ENCODE assay signal across 8 mouse cellular contexts in the genomic region with DNA sequence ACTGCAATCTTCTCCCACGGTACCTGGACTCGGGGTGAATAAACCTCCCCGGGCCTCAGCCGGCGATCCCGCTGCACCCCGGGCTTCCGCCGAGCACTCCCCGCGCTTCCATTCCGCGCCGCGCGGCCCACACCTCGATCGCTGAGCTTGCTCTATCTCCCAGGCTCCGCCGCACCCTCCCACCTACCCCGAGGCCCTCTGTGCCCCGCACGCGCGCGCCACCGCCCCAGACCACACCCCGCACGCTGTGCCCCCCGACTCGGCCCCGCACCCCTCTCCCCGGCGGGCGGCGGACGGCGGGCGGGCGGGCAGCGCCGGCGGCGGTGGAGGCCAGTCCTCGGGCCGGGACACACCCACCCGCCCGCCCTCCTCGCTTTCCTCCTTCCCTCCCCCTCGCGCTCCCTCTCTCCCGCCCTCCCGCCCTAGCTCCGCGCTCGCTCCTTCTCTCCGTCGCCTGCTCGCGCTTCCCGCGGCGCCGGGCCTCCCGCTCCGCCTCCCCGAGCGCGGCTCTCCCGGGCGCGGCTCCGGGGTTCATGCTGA. TPM values are rescaled to one million over a fixed set of nuclear protein-coding genes. Genes with fewer than 3 reads are reported as not detected.
A peak's percentile ranks its signal among the peaks of the same experiment; 100 is the strongest.
DNase-seq lines count a peak whose midpoint lies in the region; ATAC-seq and TF ChIP-seq lines count a peak whose summit lies in the region.

A gene (plus strand): TSS at position 343 of the 540 bp plus-strand sequence.

- WGBS in cerebellum, adult 2 months: under 1% methylated on average over 46 of the region's 73 CpGs
- 0% methylated on average over 39 of the region's 73 CpGs for WGBS in hindbrain, embryonic 14.5 days

- peak; percentile 33 for DNase-seq in R1 (ENCODE audit: low read depth, low spot score)
- peak; percentile 51 to 68 for DNase-seq in cerebellum, adult 2 months
- peak; percentile 37 to 60 for DNase-seq in frontal cortex, postnatal 14 days (ENCODE audit: low spot score in 2 of 2)
- peak; percentile 46 for DNase-seq in hindbrain, embryonic 14.5 days (ENCODE audit: low spot score)
- peak; percentile 56 to 58 for DNase-seq in left cerebral cortex, adult 8-10 months (ENCODE audit: low spot score in 2 of 2)
- peak; percentile 71 for DNase-seq in right cerebral cortex, postnatal 14 days
- peak; percentile 77 for DNase-seq in yolk sac, embryonic 10.5 days (ENCODE audit: low spot score)

- peak within 1 kb of the TSS; percentile 82 for H3K4me3 ChIP-seq in cerebellum, adult 2 months (replicated peaks; ENCODE audit: insufficient read depth, low read depth, low read length)
- peak within 1 kb of the TSS; percentile 82 for H3K4me3 ChIP-seq in hindbrain, embryonic 14.5 days (replicated peaks; ENCODE audit: low read length)

- TF ChIP-seq CTCF in cerebellum, adult 2 months (IDR thresholded peaks at IDR 0.05; ENCODE audit: borderline replicate concordance, insufficient read depth, low read depth, low read length): no peak

- peaks cover 16% of the 10 kb centered on the region for H3K4me1 ChIP-seq in cerebellum, adult 2 months (ENCODE audit: control insufficient read depth, insufficient read depth, low read length)
- H3K4me1 ChIP-seq in hindbrain, embryonic 14.5 days (replicated peaks; ENCODE audit: control insufficient read depth, insufficient read depth, low read length): peaks cover 22% of the 10 kb centered on the region

- H3K36me3 ChIP-seq in hindbrain, embryonic 14.5 days (replicated peaks; ENCODE audit: control insufficient read depth, insufficient read depth): no peaks in the 10 kb centered on the region

- no peak within 1 kb of the TSS for H3K27ac ChIP-seq in cerebellum, adult 2 months (ENCODE audit: insufficient read depth, low read length)
- H3K27ac ChIP-seq in hindbrain, embryonic 14.5 days: peak within 1 kb of the TSS; percentile 83

- H3K9me3 ChIP-seq in hindbrain, embryonic 14.5 days (ENCODE audit: control insufficient read depth, low read length): no peaks in the 10 kb centered on the region

- no peaks in the 10 kb centered on the region for H3K27me3 ChIP-seq in cerebellum, adult 2 months (ENCODE audit: control insufficient read depth, insufficient read depth, low read length)
- H3K27me3 ChIP-seq in hindbrain, embryonic 14.5 days (ENCODE audit: control insufficient read depth, insufficient read depth, low read length): no peaks in the 10 kb centered on the region

- no peak for TF ChIP-seq POLR2A in cerebellum, adult 2 months (IDR thresholded peaks at IDR 0.05; ENCODE audit: borderline replicate concordance, insufficient read depth, low read length)

- peak within 1 kb of the TSS; percentile 93 for H3K4me2 ChIP-seq in hindbrain, embryonic 14.5 days (replicated peaks)

- peak; percentile 60 for ATAC-seq in hindbrain, embryonic 14.5 days (ENCODE audit: low FRiP score)
- 0 out of 2 replicates have a peak, but pooled peaks have one; percentile 11 for ATAC-seq in megakaryocyte, adult 5-6 weeks (ENCODE audit: poor library complexity, severe bottlenecking)

- H3K9ac ChIP-seq in hindbrain, embryonic 14.5 days: peak within 1 kb of the TSS; percentile 90

RNA-seq across cellular contexts. Expression of the gene that starts here (rescaled TPM):
- 10.3 and 10.6 TPM in 2 replicates for polyA plus RNA-seq in cerebellum, adult 2 months (2012; rRNA removed)
- 7.5 and 7.7 TPM in 2 replicates for polyA plus RNA-seq in hindbrain, embryonic 14.5 days (2014; fragmentation: Nextera tagmentation; extraction: Ambion mirVana)
- total RNA-seq in left cerebral cortex, adult 8-10 months (2022): 10 to 100 TPM; 36.1 to 37.2 (median 36.4) TPM
- total RNA-seq in megakaryocyte, adult 5-6 weeks (2015): 17.3 and 17.8 TPM in 2 replicates
- total RNA-seq in megakaryocyte, adult 5-6 weeks (2017): 8.5 and 9.8 TPM in 2 replicates
